Mouse (Mus musculus) spleen, adult 10 weeks (tissue): ENCODE data around the gene Krt33b. TPM values are rescaled to one million over a fixed set of nuclear protein-coding genes. Genes with fewer than 3 reads are reported as not detected.

ENCODE experiments used
- polyA plus RNA-seq: library from polyadenylated mRNA; stranded (reverse); fragments of 350-450 nt; fragmentation: Illumina TruSeq; extraction: RNeasy Lipid Tissue Mini Kit (QIAGEN cat#74804); gene quantifications from one replicate; pipeline ENCODE4 v1.2.3, GENCODE M21; 2015; ENCODE audit warnings: low replicate concordance; ENCODE audit not compliant: insufficient read depth

The Krt33b gene
- not detected for polyA plus RNA-seq

DNA sequence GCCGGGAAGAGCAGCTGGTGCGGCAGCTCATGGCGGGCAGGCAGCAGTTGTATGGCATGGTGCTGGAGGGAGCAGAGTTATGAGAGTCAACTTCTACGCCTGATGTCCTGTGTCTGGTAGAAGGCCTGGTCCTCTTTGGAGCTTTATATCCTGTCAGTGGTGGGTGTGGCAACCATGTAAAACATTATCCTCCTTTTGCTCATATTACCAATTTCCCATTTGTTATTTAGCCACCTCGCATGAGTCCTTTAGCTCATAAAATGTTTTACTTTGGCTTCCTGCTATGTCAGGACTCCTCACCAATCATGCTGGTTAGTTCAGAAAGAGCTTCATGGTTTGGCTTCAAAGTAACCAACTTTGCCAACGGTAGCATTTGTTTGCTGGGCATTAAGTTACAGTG, at the start of gene Krt33b:
TSS of gene Krt33b (minus strand) at position 101 of the 400 bp plus-strand sequence.

GRCm38 (mm10) chr11:100050451-100050850, 20.8 kb upstream of the Krt33b start, which contains the start of gene Krt31:
TSS of gene Krt31 (minus strand) at chr11:100050551.

GRCm38 (mm10) chr11:100041454-100041853, 11.8 kb upstream of the Krt33b start, which contains the start of gene Krt34:
TSS of gene Krt34 (minus strand) at chr11:100041554.

GRCm38 (mm10) chr11:100016112-100016511, 13.6 kb downstream of the Krt33b start, which contains the start of gene Krt33a:
TSS of gene Krt33a (minus strand) at chr11:100016212.

DNA sequence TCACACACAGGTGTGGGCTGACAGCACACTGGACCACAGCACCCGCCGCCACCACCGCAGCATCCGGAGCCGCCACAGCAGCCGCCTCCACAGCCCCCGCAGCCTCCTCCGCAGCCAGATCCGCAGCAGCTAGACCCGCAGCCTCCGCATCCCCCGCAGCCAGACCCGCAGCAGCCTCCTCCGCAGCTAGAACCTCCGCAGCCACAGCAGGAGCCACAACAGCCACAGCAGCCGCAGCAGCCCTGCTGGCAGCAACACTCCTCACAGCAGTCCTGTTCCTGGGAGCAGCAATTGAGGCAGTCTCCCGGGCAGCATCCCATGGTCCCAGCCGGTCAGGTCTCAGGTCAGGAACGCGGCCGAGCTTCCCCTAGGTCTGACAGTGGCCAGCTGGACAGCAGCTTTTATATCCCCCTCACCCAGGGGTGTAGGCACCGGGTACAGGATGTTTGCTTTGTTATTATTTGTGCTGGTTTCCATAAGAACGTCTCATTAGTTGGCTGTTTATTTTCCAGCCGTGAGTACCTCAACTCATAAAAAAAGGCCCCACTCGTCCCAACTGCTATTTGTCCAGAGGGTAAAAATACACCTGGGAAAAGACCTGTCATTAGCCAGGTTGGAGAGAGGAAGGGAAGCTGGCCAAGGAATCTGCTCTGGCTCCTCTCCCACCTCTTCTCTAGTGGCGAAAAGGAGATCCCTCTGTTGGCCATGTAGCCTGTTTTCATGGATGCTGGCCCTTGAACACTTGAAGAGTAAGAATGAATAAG, 35.9 kb downstream of the Krt33b start, which contains the start of gene Krtap17-1:
TSS of gene Krtap17-1 (minus strand) at position 375 of the 764 bp plus-strand sequence.

GRCm38 (mm10) chr11:99986180-99986647, 43.5 kb downstream of the Krt33b start, which contains the start of gene Krtap16-1:
TSS of gene Krtap16-1 (minus strand) at chr11:99986597.

DNA sequence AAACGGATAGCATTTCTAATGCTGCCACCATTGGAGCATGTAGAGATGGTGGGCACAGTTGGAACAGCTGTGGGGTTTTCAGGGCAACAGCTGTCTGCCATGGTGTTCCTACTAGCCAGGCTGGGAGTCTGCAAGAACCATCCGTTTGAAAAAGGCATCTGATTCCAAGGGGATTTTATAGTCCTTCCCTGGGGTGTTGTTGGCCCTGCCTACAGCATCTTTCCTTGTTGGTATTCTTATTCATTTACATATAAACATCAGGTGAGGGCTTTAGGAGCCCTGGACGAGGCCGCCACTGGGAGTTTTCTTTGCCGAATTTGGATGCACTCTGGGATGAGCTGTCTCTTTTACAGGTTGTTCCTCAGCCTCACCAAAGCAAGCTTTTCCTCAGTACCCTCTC, 50.7 kb downstream of the Krt33b start, which contains the start of gene Krtap29-1:
TSS of gene Krtap29-1 (minus strand) at position 101 of the 400 bp plus-strand sequence.

Other genes starting within 250 kb of the Krt33b start
- not detected for gene Krtap4-8, start 249.2 kb downstream of the Krt33b start, polyA plus RNA-seq
- gene Krtap4-9, start 244.7 kb downstream of the Krt33b start, polyA plus RNA-seq, result not detected
- not detected for gene Gm11596, start 236.4 kb downstream of the Krt33b start, polyA plus RNA-seq
- not detected for gene Gm11569, start 230.9 kb downstream of the Krt33b start, polyA plus RNA-seq
- not detected for gene Gm11554, start 225.4 kb downstream of the Krt33b start, polyA plus RNA-seq
- not detected for gene Krtap4-13, start 220.0 kb downstream of the Krt33b start, polyA plus RNA-seq
- not detected for gene Gm11564, start 214.2 kb downstream of the Krt33b start, polyA plus RNA-seq
- not detected for gene 2300003K06Rik, start 191.8 kb downstream of the Krt33b start, polyA plus RNA-seq
- gene Krtap4-16, start 178.3 kb downstream of the Krt33b start, polyA plus RNA-seq, result not detected
- not detected for gene Gm11568, start 172.0 kb downstream of the Krt33b start, polyA plus RNA-seq
- gene Gm11559, start 165.4 kb downstream of the Krt33b start, polyA plus RNA-seq, result not detected
- gene Krtap9-1, start 156.5 kb downstream of the Krt33b start, polyA plus RNA-seq, result not detected
- not detected for gene Gm11567, start 150.7 kb downstream of the Krt33b start, polyA plus RNA-seq
- not detected for gene Krtap31-1, start 121.9 kb downstream of the Krt33b start, polyA plus RNA-seq
- not detected for gene Gm11565, start 115.1 kb downstream of the Krt33b start, polyA plus RNA-seq
- not detected for gene Krtap31-2, start 93.6 kb downstream of the Krt33b start, polyA plus RNA-seq
- not detected for gene Krtap9-5, start 81.4 kb downstream of the Krt33b start, polyA plus RNA-seq
- not detected for gene Krtap29-1, start 50.8 kb downstream of the Krt33b start, polyA plus RNA-seq
- gene Krtap16-1, start 43.3 kb downstream of the Krt33b start, polyA plus RNA-seq, result not detected
- gene Krtap17-1, start 35.9 kb downstream of the Krt33b start, polyA plus RNA-seq, result not detected
- gene Krt33a, start 13.7 kb downstream of the Krt33b start, polyA plus RNA-seq, result not detected
- gene Krt34, start 11.7 kb upstream of the Krt33b start, polyA plus RNA-seq, result not detected
- gene Krt31, start 20.7 kb upstream of the Krt33b start, polyA plus RNA-seq, result not detected
- not detected for gene Krt32, start 58.4 kb upstream of the Krt33b start, polyA plus RNA-seq
- gene Krt35, start 66.4 kb upstream of the Krt33b start, polyA plus RNA-seq, result not detected
- not detected for gene Krt36, start 75.8 kb upstream of the Krt33b start, polyA plus RNA-seq
- not detected for gene Krt13, start 91.7 kb upstream of the Krt33b start, polyA plus RNA-seq
- gene Krt15, start 106.1 kb upstream of the Krt33b start, polyA plus RNA-seq, result not detected
- gene Krt19, start 118.8 kb upstream of the Krt33b start, polyA plus RNA-seq, result 0.37 TPM
- not detected for gene Krt9, start 163.4 kb upstream of the Krt33b start, polyA plus RNA-seq
- not detected for gene Krt14, start 177.7 kb upstream of the Krt33b start, polyA plus RNA-seq
- gene Krt16, start 219.0 kb upstream of the Krt33b start, polyA plus RNA-seq, result not detected
- not detected for gene Krt17, start 231.2 kb upstream of the Krt33b start, polyA plus RNA-seq
- not detected for gene Krt42, start 240.0 kb upstream of the Krt33b start, polyA plus RNA-seq